Mouse (Mus musculus) midbrain, postnatal 0 days (tissue): ENCODE data around the gene Zscan2. TPM values are rescaled to one million over a fixed set of nuclear protein-coding genes. Genes with fewer than 3 reads are reported as not detected.

Source experiments
- ATAC-seq: fragments of 200-750 bp; cut with Nextera tagmentation; 2 replicates; pipeline ENCODE4 v1.8.0; 2017; ENCODE audit warnings: moderate number of reproducible peaks, mild to moderate bottlenecking, moderate TSS enrichment, moderate library complexity; ENCODE audit not compliant: low FRiP score
- DNase-seq: peaks from one replicate; pipeline ENCODE4 v3.0.0-alpha.2; 2015; ENCODE audit warnings: low spot score
- H3K27ac ChIP-seq: fragments of 300-500 bp; sonication (generic); 2 replicates; pipeline ENCODE4 v1.5.1; 2014; ENCODE audit warnings: low read depth, mild to moderate bottlenecking, low read length, mixed read lengths
- H3K27me3 ChIP-seq: fragments of 300-500 bp; sonication (generic); 2 replicates; pipeline ENCODE4 v1.6.1; 2014; ENCODE audit warnings: low read length, control low read depth, mixed read lengths; ENCODE audit not compliant: insufficient read depth
- H3K36me3 ChIP-seq: fragments of 300-500 bp; sonication (generic); 2 replicates; pipeline ENCODE4 v1.6.1; 2014; ENCODE audit warnings: low read length, control low read depth, mixed read lengths; ENCODE audit not compliant: insufficient read depth
- H3K4me1 ChIP-seq: fragments of 300-500 bp; sonication (generic); 2 replicates; pipeline ENCODE4 v1.6.1; 2014; ENCODE audit warnings: mild to moderate bottlenecking, control low read depth, antibody characterized with exemption, low read length, mixed read lengths; ENCODE audit not compliant: insufficient read depth
- H3K4me2 ChIP-seq: fragments of 300-500 bp; sonication (generic); 2 replicates; pipeline ENCODE4 v1.6.1; 2014; ENCODE audit warnings: low read depth, mild to moderate bottlenecking, low read length, mixed read lengths; ENCODE audit not compliant: poor library complexity, severe bottlenecking
- H3K4me3 ChIP-seq: fragments of 300-500 bp; sonication (generic); 2 replicates; pipeline ENCODE4 v1.5.1; 2014; ENCODE audit warnings: low read depth, mild to moderate bottlenecking, low read length, moderate library complexity
- H3K9ac ChIP-seq: fragments of 300-500 bp; sonication (generic); replicated peaks from 2 replicates; pipeline ENCODE4 v1.6.1; 2014; ENCODE audit warnings: mild to moderate bottlenecking, low read length, moderate library complexity, mixed read lengths; ENCODE audit not compliant: poor library complexity, severe bottlenecking
- H3K9me3 ChIP-seq: fragments of 300-500 bp; sonication (generic); 2 replicates; pipeline ENCODE4 v1.6.1; 2016; ENCODE audit warnings: low read length, control low read depth
- CTCF ChIP-seq: IDR thresholded peaks from 2 replicates; pipeline ENCODE4 v1.5.1; 2016; ENCODE audit warnings: antibody characterized with exemption, mild to moderate bottlenecking
- WGBS: fragments of 180-500 bp; shearing (Covaris S2); extraction: QIAGEN DNeasy Blood & Tissue Kit; methylation state at CpG from one replicate; pipeline ENCODE4 v1.1.7; 2014; 5-methylcytosine and 5-hydroxymethylcytosine counted together
- polyA plus RNA-seq: library from polyadenylated mRNA; unstranded; fragments of >200 nt; fragmentation: Nextera tagmentation; extraction: Ambion mirVana; gene quantifications from 2 replicates; pipeline ENCODE4 v1.2.1, GENCODE M21; 2015
- total RNA-seq: library from RNA; depleted of rRNA; stranded (reverse); fragments of >200 nt; gene quantifications from 2 replicates; pipeline ENCODE4 v1.2.3, GENCODE M21; 2014; rRNA removed

Gene Zscan2
- total and polyA plus RNA-seq, 2 experiments from 2014 or later: 2.7 to 22.4 TPM

DNA sequence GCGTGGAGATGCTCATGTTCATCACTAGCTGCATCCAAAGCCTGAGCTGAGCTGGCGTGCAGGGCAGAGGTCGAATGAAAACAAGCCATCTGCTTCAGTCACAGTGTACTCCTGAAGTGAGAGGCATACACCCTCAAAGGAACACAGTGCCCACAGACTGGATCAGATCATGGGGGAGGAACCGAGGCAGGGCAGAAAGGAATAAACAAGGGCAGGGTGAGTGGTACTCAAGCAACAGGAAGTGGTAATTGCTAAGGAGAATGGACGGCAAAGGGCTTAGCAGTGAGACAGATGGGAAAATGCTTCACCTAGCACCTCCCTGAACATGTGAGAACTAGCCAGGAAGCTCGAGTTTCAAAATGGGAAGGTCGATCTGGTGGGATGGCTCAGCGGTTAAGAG is 51.8 kb downstream of the Zscan2 start:
- Histone ChIP-seq H3K4me2 (no peak overlapping the region), H3K4me1 (no peaks in the 10 kb centered on the region), H3K9me3 (no peaks in the 10 kb centered on the region), H3K27me3 (no peaks in the 10 kb centered on the region), H3K9ac (no peak overlapping the region), H3K27ac (no peak overlapping the region), H3K4me3 (no peak overlapping the region), H3K36me3 (peaks cover 31% of the 10 kb centered on the region)
- WGBS: 94% methylated on average over 8 of the region's 8 CpGs
- no peak for TF ChIP-seq CTCF
- DNase-seq (no peak), ATAC-seq (no peak)

DNA sequence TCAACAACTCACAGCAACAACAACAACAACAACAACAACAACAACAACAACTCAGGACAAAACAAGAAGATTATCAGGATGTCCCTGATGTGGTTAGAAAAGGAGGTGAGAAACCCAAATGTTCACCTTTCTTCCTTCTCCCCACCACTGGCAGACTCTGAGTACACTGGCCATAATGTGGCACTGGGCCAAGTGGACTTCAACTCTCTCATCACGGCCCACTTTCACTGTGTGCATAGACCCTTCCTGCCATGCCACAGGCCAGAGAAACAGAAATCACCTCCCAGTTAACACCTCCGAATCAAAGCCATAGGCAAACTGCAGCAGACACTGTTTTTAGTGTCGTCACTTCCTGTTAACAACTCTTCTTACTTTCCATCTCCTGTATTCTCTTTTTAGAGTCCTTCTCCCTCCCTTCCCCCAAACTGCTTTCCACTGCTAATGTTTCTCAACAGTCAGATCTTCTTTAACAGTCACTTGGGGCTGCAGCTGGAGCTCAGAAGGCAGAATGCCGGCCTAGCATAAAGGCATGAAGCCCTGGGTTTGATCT is 57.3 kb downstream of the Zscan2 start:
- Histone ChIP-seq H3K4me3 (no peak overlapping the region), H3K4me1 (no peaks in the 10 kb centered on the region), H3K9ac (no peak overlapping the region), H3K4me2 (no peak overlapping the region), H3K27me3 (no peaks in the 10 kb centered on the region), H3K9me3 (no peaks in the 10 kb centered on the region), H3K36me3 (peaks cover 27% of the 10 kb centered on the region), H3K27ac (no peak overlapping the region)
- WGBS: 85% methylated on average over 4 of the region's 4 CpGs
- DNase-seq: no peak
- TF ChIP-seq CTCF: no peak
- no peak for ATAC-seq

DNA sequence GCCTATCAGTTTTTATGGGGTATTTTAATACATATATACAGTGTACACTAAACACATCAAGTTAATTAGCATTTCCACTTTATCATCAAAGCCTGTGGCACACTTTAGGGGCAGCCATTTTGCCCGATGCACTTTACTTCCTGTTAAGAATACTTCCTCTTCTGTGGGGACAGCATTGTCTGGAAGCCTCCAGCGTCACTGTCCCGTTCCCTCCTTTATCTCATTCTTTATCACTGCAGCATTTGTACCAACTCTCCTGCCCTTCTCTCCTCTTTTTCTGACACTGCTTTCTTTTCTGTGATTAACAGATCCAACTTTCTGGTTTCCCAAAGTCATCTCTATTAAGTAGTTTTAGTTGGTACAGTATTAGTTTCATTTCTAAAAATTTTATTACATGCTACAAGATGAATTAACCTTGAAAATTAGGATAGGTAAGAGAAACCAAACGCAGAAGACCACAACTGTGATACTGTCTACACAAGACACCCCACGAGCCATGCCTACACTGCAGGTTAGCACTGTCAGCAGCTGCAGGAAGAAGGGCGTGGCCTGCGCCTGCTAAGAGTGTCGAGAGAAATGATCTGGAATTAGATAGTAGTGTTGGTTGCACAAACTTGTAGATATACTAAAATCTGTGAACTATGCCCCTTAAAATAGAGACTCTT is 58.4 kb downstream of the Zscan2 start:
- Histone ChIP-seq H3K9me3 (no peaks in the 10 kb centered on the region), H3K36me3 (peaks cover 27% of the 10 kb centered on the region), H3K4me1 (no peaks in the 10 kb centered on the region), H3K4me3 (no peak overlapping the region), H3K4me2 (no peak overlapping the region), H3K27me3 (no peaks in the 10 kb centered on the region), H3K27ac (no peak overlapping the region), H3K9ac (no peak overlapping the region)
- 88% methylated on average over 8 of the region's 8 CpGs for WGBS
- TF ChIP-seq CTCF: no peak
- no peak for ATAC-seq
- no peak for DNase-seq

DNA sequence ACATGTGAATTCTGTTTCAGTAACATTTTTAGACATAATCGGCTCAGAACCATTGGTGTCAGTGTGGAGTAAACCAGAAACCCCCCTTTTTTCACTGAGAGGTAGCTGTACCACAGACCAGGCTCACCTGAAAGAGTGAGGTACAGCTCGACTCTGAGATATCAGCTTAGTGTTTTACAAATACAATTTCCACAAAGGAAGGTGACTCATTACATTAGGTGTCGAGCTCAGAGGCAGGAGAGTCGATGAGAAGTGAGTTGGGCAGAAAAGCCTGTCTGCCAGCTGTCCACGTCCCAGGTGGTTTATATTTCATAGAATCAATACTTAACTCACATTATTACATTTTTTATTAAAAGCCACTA is 58.9 kb downstream of the Zscan2 start:
- no peaks in the 10 kb centered on the region for H3K9me3 ChIP-seq
- peaks cover 27% of the 10 kb centered on the region for H3K36me3 ChIP-seq
- no peak for ATAC-seq
- no peaks in the 10 kb centered on the region for H3K27me3 ChIP-seq
- TF ChIP-seq CTCF: no peak
- H3K4me1 ChIP-seq: no peaks in the 10 kb centered on the region
- 98% methylated on average over 5 of the region's 5 CpGs for WGBS
- no peak overlapping the region for H3K4me2 ChIP-seq
- H3K27ac ChIP-seq: no peak overlapping the region
- no peak for DNase-seq
- H3K9ac ChIP-seq: no peak overlapping the region
- H3K4me3 ChIP-seq: no peak overlapping the region

DNA sequence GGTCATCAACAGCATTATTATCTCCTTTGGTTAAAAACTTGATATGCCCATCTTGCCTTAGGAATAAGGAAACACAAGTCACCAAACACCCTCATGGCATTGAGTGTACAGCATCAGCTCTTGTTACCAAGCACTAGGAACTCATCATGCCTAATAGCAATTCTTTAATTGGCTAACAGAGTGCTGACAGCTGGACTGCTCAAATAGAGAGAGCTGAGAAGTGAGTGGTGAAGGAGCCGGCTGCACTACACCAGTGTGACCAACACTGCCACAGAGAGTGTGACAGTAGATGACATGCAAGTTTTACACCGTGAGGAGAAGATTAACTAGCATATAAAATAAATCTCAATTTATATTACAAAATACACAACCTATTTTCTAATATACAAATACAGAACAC is 62.4 kb downstream of the Zscan2 start:
- H3K27me3 ChIP-seq: no peaks in the 10 kb centered on the region
- H3K4me2 ChIP-seq: no peak overlapping the region
- no peak for TF ChIP-seq CTCF
- ATAC-seq: no peak
- no peaks in the 10 kb centered on the region for H3K4me1 ChIP-seq
- no peak overlapping the region for H3K9ac ChIP-seq
- H3K27ac ChIP-seq: no peak overlapping the region
- peaks cover 10% of the 10 kb centered on the region for H3K36me3 ChIP-seq
- H3K4me3 ChIP-seq: no peak overlapping the region
- 94% methylated on average over 2 of the region's 2 CpGs for WGBS
- no peaks in the 10 kb centered on the region for H3K9me3 ChIP-seq
- DNase-seq: no peak

Other genes with a start within 250 kb of the Zscan2 start
- gene Crtc3, start 172.0 kb upstream of the Zscan2 start, total RNA-seq: 12.9 and 13.9 TPM in 2 replicates
- 13.0 and 13.2 TPM in 2 replicates for gene Crtc3, start 172.0 kb upstream of the Zscan2 start, polyA plus RNA-seq
- gene Iqgap1, start 34.9 kb upstream of the Zscan2 start, total RNA-seq: 20.6 and 31.0 TPM in 2 replicates
- 11.3 and 12.3 TPM in 2 replicates for gene Iqgap1, start 34.9 kb upstream of the Zscan2 start, polyA plus RNA-seq
- 33.2 and 58.1 TPM in 2 replicates for gene Wdr73, start 40.3 kb downstream of the Zscan2 start, total RNA-seq
- 34.7 and 35.0 TPM in 2 replicates for gene Wdr73, start 40.3 kb downstream of the Zscan2 start, polyA plus RNA-seq
- gene Nmb, start 44.2 kb downstream of the Zscan2 start, total RNA-seq: 13.0 and 14.3 TPM in 2 replicates
- 9.4 and 10.1 TPM in 2 replicates for gene Nmb, start 44.2 kb downstream of the Zscan2 start, polyA plus RNA-seq
- 54.5 and 76.9 TPM in 2 replicates for gene Sec11a, start 86.9 kb downstream of the Zscan2 start, total RNA-seq
- 128 TPM in 2 replicates for gene Sec11a, start 86.9 kb downstream of the Zscan2 start, polyA plus RNA-seq
- gene Zfp592, start 132.8 kb downstream of the Zscan2 start, total RNA-seq: 22.4 and 25.6 TPM in 2 replicates
- gene Zfp592, start 132.8 kb downstream of the Zscan2 start, polyA plus RNA-seq: 4.4 TPM in 2 replicates
- gene Alpk3, start 196.7 kb downstream of the Zscan2 start, total RNA-seq: 0.16 and 0.33 TPM in 2 replicates
- gene Alpk3, start 196.7 kb downstream of the Zscan2 start, polyA plus RNA-seq: 0.16 and 0.26 TPM in 2 replicates